Mouse (Mus musculus): Measurements from ENCODE around the gene Gfap.

- no peak for TF ChIP-seq CTCF (IDR thresholded peaks at IDR 0.05; ENCODE audit: low read depth, low read length)
- TF ChIP-seq POLR2A (IDR thresholded peaks at IDR 0.05; ENCODE audit: borderline replicate concordance, low read depth, low read length) = no peak
Observed at GRCm38 (mm10) chr11:102845926-102846325, 54.8 kb downstream of the Gfap start.
